Mouse (Mus musculus) layer of hippocampus, adult 9-10 months (tissue): ENCODE data around the gene Stk10.

Source experiments
- DNase-seq: peaks from one replicate; pipeline ENCODE4 v3.0.0; 2022; ENCODE audit warnings: low spot score

Stk10 gene

GRCm38 (mm10) chr11:32568060-32568459 lies 35.0 kb downstream of the Stk10 start:
- no peak for DNase-seq

GRCm38 (mm10) chr11:32568637-32569293 lies 35.7 kb downstream of the Stk10 start:
- no peak for DNase-seq

GRCm38 (mm10) chr11:32571103-32571502 lies 38.0 kb downstream of the Stk10 start:
- DNase-seq = no peak

- DNase-seq = no peak
Observed at GRCm38 (mm10) chr11:32573669-32574068, 40.6 kb downstream of the Stk10 start.

- no peak for DNase-seq
Observed at GRCm38 (mm10) chr11:32575964-32576759, 43.1 kb downstream of the Stk10 start.

- no peak for DNase-seq
Observed at GRCm38 (mm10) chr11:32576760-32577050, 43.6 kb downstream of the Stk10 start.

- DNase-seq = no peak
Observed at GRCm38 (mm10) chr11:32580305-32580947, 47.3 kb downstream of the Stk10 start.

- no peak for DNase-seq
Observed at GRCm38 (mm10) chr11:32581031-32581430, 47.9 kb downstream of the Stk10 start.

GRCm38 (mm10) chr11:32582813-32583212 lies 49.7 kb downstream of the Stk10 start:
- no peak for DNase-seq

GRCm38 (mm10) chr11:32585996-32586395 lies 52.9 kb downstream of the Stk10 start:
- no peak for DNase-seq

- no peak for DNase-seq
Observed at GRCm38 (mm10) chr11:32587191-32588089, 54.3 kb downstream of the Stk10 start.

GRCm38 (mm10) chr11:32588090-32588891 lies 55.2 kb downstream of the Stk10 start:
- no peak for DNase-seq

- DNase-seq = no peak
Observed at GRCm38 (mm10) chr11:32588892-32589172, 55.7 kb downstream of the Stk10 start.

GRCm38 (mm10) chr11:32589201-32589600 lies 56.1 kb downstream of the Stk10 start:
- DNase-seq = no peak

GRCm38 (mm10) chr11:32589791-32590190 lies 56.7 kb downstream of the Stk10 start:
- DNase-seq = no peak

GRCm38 (mm10) chr11:32590205-32590604 lies 57.1 kb downstream of the Stk10 start:
- no peak for DNase-seq

- no peak for DNase-seq
Observed at GRCm38 (mm10) chr11:32591921-32592850, 59.1 kb downstream of the Stk10 start.

- no peak for DNase-seq
Observed at GRCm38 (mm10) chr11:32593081-32593480, 60.0 kb downstream of the Stk10 start.

- no peak for DNase-seq
Observed at GRCm38 (mm10) chr11:32594122-32594521, 61.0 kb downstream of the Stk10 start.

- no peak for DNase-seq
Observed at GRCm38 (mm10) chr11:32600371-32600770, 67.3 kb downstream of the Stk10 start.
